Mouse (Mus musculus) CH12.LX (cell line): Measurements from ENCODE around the gene Prkab1. TPM values are rescaled to one million over a fixed set of nuclear protein-coding genes. Genes with fewer than 3 reads are reported as not detected.

Experiments used
- DNase-seq: peaks from one replicate; pipeline ENCODE4 v3.0.0-alpha.2; 2013; ENCODE audit errors: extremely low read depth
- H3K27ac ChIP-seq: 2 replicates; pipeline ENCODE4 v1.5.1; 2012; ENCODE audit warnings: low read depth, mild to moderate bottlenecking, control low read depth, moderate library complexity; ENCODE audit not compliant: insufficient read depth
- H3K27me3 ChIP-seq: replicated peaks from 2 replicates; pipeline ENCODE3; 2012; ENCODE audit warnings: inconsistent platforms
- H3K36me3 ChIP-seq, 2 experiments: replicated peaks in 1 of 2; 2 replicates each; pipeline versions ENCODE3 to v1.6.1; 2012; ENCODE audit warnings: inconsistent platforms in 1 of 2, low read length in 1 of 2, mild to moderate bottlenecking in 1 of 2, mixed read lengths in 1 of 2, moderate library complexity in 1 of 2; ENCODE audit not compliant: control insufficient read depth in 1 of 2, insufficient read depth in 1 of 2
- H3K4me1 ChIP-seq, 2 experiments: 2 replicates each; pipeline ENCODE4 v1.6.1; 2012; ENCODE audit warnings: inconsistent platforms in 1 of 2, moderate library complexity in 1 of 2; ENCODE audit not compliant: insufficient read depth in 2 of 2, control insufficient read depth in 1 of 2
- H3K4me2 ChIP-seq: 2 replicates; pipeline ENCODE4 v1.6.1; 2012; ENCODE audit warnings: low read depth, mild to moderate bottlenecking, control low read depth; ENCODE audit not compliant: poor library complexity, insufficient read depth, severe bottlenecking
- H3K4me3 ChIP-seq, 3 experiments: fragments of 150-350 bp in 1 of 3; sonication (generic) in 1 of 3; replicated peaks in 1 of 3; 2 replicates each; pipeline versions ENCODE3 to v1.5.1; 2011 to 2012; ENCODE audit warnings: low read depth in 2 of 3, low read length in 2 of 3, mild to moderate bottlenecking in 2 of 3, moderate library complexity in 2 of 3, control low read depth in 1 of 3, improper control_type of control experiment in 1 of 3, inconsistent platforms in 1 of 3, mixed read lengths in 1 of 3; ENCODE audit not compliant: poor library complexity in 1 of 3
- H3K79me2 ChIP-seq: replicated peaks from 2 replicates; pipeline ENCODE4 v1.6.1; 2012; ENCODE audit warnings: mild to moderate bottlenecking, moderate library complexity; ENCODE audit not compliant: control insufficient read depth, poor library complexity, insufficient read depth, severe bottlenecking; ENCODE audit errors: extremely low read depth
- H3K9ac ChIP-seq: 2 replicates; pipeline ENCODE4 v1.6.1; 2012; ENCODE audit warnings: low read depth, mild to moderate bottlenecking, control low read depth, moderate library complexity; ENCODE audit not compliant: insufficient read depth
- H3K9me3 ChIP-seq: replicated peaks from 2 replicates; pipeline ENCODE3; 2012; ENCODE audit warnings: low read length, inconsistent platforms, mixed read lengths
- CHD1 ChIP-seq: IDR thresholded peaks from 2 replicates; pipeline ENCODE4 v1.6.1; 2012; ENCODE audit warnings: low read depth, low read length, improper control_type of control experiment, inconsistent platforms
- CHD2 ChIP-seq: IDR thresholded peaks from 2 replicates; pipeline ENCODE4 v1.6.1; 2011; ENCODE audit warnings: low read length, improper control_type of control experiment
- CTCF ChIP-seq, 2 experiments: IDR thresholded peaks in 1 of 2; conservative IDR thresholded peaks in 1 of 2; 2 replicates each; pipeline ENCODE4 v1.5.1; 2011 to 2012; ENCODE audit warnings: low read depth in 2 of 2, low read length in 2 of 2, improper control_type of control experiment in 1 of 2, inconsistent platforms in 1 of 2, mild to moderate bottlenecking in 1 of 2, moderate library complexity in 1 of 2
- E2F4 ChIP-seq: IDR thresholded peaks from 2 replicates; pipeline ENCODE4 v1.6.1; 2011; ENCODE audit warnings: low read depth, low read length, improper control_type of control experiment; ENCODE audit not compliant: insufficient replicate concordance
- ELF1 ChIP-seq: IDR thresholded peaks from 2 replicates; pipeline ENCODE4 v1.6.1; 2014; ENCODE audit warnings: low read depth, mild to moderate bottlenecking, inconsistent platforms, low read length, improper control_type of control experiment
- EP300 ChIP-seq: IDR thresholded peaks from 2 replicates; pipeline ENCODE4 v1.6.1; 2011; ENCODE audit warnings: low read length, improper control_type of control experiment
- ETS1 ChIP-seq: conservative IDR thresholded peaks from 2 replicates; pipeline ENCODE4 v1.6.1; 2012; ENCODE audit warnings: low read depth, mild to moderate bottlenecking, inconsistent platforms, low read length, improper control_type of control experiment, moderate library complexity
- GABPA ChIP-seq: IDR thresholded peaks from 2 replicates; pipeline ENCODE4 v1.6.1; 2012; ENCODE audit warnings: low read depth, low read length, improper control_type of control experiment, inconsistent platforms; ENCODE audit not compliant: insufficient replicate concordance
- IRF4 ChIP-seq: IDR thresholded peaks from 2 replicates; pipeline ENCODE4 v1.6.1; 2014; ENCODE audit warnings: low read depth, mild to moderate bottlenecking, inconsistent platforms, low read length, improper control_type of control experiment
- KAT2A ChIP-seq: IDR thresholded peaks from 2 replicates; pipeline ENCODE4 v1.6.1; 2012; ENCODE audit warnings: low read length, improper control_type of control experiment, inconsistent platforms; ENCODE audit not compliant: insufficient replicate concordance
- MAFK ChIP-seq: IDR thresholded peaks from 2 replicates; pipeline ENCODE4 v1.6.1; 2011; ENCODE audit warnings: low read length, improper control_type of control experiment; ENCODE audit not compliant: insufficient replicate concordance
- MAZ ChIP-seq: IDR thresholded peaks from 2 replicates; pipeline ENCODE4 v1.6.1; 2012; ENCODE audit warnings: low read depth, mild to moderate bottlenecking, inconsistent platforms, low read length, improper control_type of control experiment, moderate library complexity
- MEF2A ChIP-seq: IDR thresholded peaks from 2 replicates; pipeline ENCODE4 v1.6.1; 2014; ENCODE audit warnings: low read depth, mild to moderate bottlenecking, inconsistent platforms, low read length, improper control_type of control experiment, borderline replicate concordance
- MXI1 ChIP-seq: IDR thresholded peaks from 2 replicates; pipeline ENCODE4 v1.6.1; 2011; ENCODE audit warnings: mild to moderate bottlenecking, low read depth, low read length, improper control_type of control experiment
- NELFE ChIP-seq: IDR thresholded peaks from 2 replicates; pipeline ENCODE4 v1.6.1; 2011; ENCODE audit warnings: low read depth, low read length, improper control_type of control experiment
- NRF1 ChIP-seq: IDR thresholded peaks from 2 replicates; pipeline ENCODE4 v1.6.1; 2014; ENCODE audit warnings: low read depth, mild to moderate bottlenecking, inconsistent platforms, low read length, improper control_type of control experiment, moderate library complexity
- PAX5 ChIP-seq: IDR thresholded peaks from 2 replicates; pipeline ENCODE4 v1.6.1; 2012; ENCODE audit warnings: low read length, inconsistent platforms, mixed read lengths
- POLR2A ChIP-seq: IDR thresholded peaks from 2 replicates; pipeline ENCODE4 v1.6.1; 2011; ENCODE audit warnings: low read depth, mild to moderate bottlenecking, improper control_type of control experiment, low read length
- RAD21 ChIP-seq: IDR thresholded peaks from 2 replicates; pipeline ENCODE4 v1.6.1; 2011; ENCODE audit warnings: low read depth, mild to moderate bottlenecking, low read length, improper control_type of control experiment, moderate library complexity
- RCOR1 ChIP-seq: conservative IDR thresholded peaks from 2 replicates; pipeline ENCODE4 v1.6.1; 2012; ENCODE audit warnings: low read depth, mild to moderate bottlenecking, inconsistent platforms, low read length, improper control_type of control experiment
- SIN3A ChIP-seq: IDR thresholded peaks from 2 replicates; pipeline ENCODE4 v1.6.1; 2012; ENCODE audit warnings: low read length, improper control_type of control experiment, inconsistent platforms
- SMC3 ChIP-seq: IDR thresholded peaks from 2 replicates; pipeline ENCODE4 v1.6.1; 2011; ENCODE audit warnings: low read depth, low read length, improper control_type of control experiment
- TBP ChIP-seq: conservative IDR thresholded peaks from 2 replicates; pipeline ENCODE4 v1.6.1; 2011; ENCODE audit warnings: low read depth, low read length, improper control_type of control experiment
- TCF12 ChIP-seq: IDR thresholded peaks from 2 replicates; pipeline ENCODE4 v1.6.1; 2014; ENCODE audit warnings: low read depth, mild to moderate bottlenecking, inconsistent platforms, low read length, improper control_type of control experiment
- USF1 ChIP-seq: IDR thresholded peaks from 2 replicates; pipeline ENCODE4 v1.6.1; 2014; ENCODE audit warnings: low read depth, mild to moderate bottlenecking, inconsistent platforms, low read length, improper control_type of control experiment
- USF2 ChIP-seq: conservative IDR thresholded peaks from 2 replicates; pipeline ENCODE4 v1.6.1; 2011; ENCODE audit warnings: low read depth, low read length, improper control_type of control experiment
- ZKSCAN1 ChIP-seq: IDR thresholded peaks from 2 replicates; pipeline ENCODE4 v1.6.1; 2012; ENCODE audit warnings: low read depth, inconsistent platforms, low read length, improper control_type of control experiment, borderline replicate concordance
- ZMIZ1 ChIP-seq: IDR thresholded peaks from 2 replicates; pipeline ENCODE4 v1.6.1; 2012; ENCODE audit warnings: low read depth, mild to moderate bottlenecking, inconsistent platforms, low read length, improper control_type of control experiment
- ZNF384 ChIP-seq: IDR thresholded peaks from 2 replicates; pipeline ENCODE4 v1.6.1; 2012; ENCODE audit warnings: low read depth, low read length, improper control_type of control experiment, inconsistent platforms
- dilution Hi-C: fragments of 300-500 bp; cut with MboI; formaldehyde crosslinking; loops from 2 replicates; pipeline ENCODE4 v1.14.3; 2020; ENCODE audit warnings: low sequenced_read_pairs; ENCODE audit not compliant: extremely low pct_unique_long_range_greater_than_20kb, extremely low pct_ligation_motif_present
- in situ Hi-C: fragments of 300-500 bp; cut with MboI; formaldehyde crosslinking; loops from 3 replicates; pipeline ENCODE4 v1.14.3; 2019; ENCODE audit warnings: low sequenced_read_pairs, low pct_ligation_motif_present, low pct_unique_long_range_greater_than_20kb, mixed read lengths
- polyA plus RNA-seq: library from polyadenylated mRNA; unstranded; fragments of >175 nt; gene quantifications from 2 replicates; pipeline ENCODE4 v1.2.1, GENCODE M21; 2012; ENCODE audit warnings: low read depth; ENCODE audit not compliant: insufficient read length
- total RNA-seq, 2 experiments: library from RNA; depleted of rRNA; stranded (reverse); fragments of 300-350 nt in 1 of 2; fragments of >200 nt in 1 of 2; gene quantifications; 2 replicates each; pipeline ENCODE4 v1.2.3; 2012 to 2014

Prkab1 gene
- total and polyA plus RNA-seq, 3 experiments: 20.1 to 26.8 (median 24.1) TPM

DNA sequence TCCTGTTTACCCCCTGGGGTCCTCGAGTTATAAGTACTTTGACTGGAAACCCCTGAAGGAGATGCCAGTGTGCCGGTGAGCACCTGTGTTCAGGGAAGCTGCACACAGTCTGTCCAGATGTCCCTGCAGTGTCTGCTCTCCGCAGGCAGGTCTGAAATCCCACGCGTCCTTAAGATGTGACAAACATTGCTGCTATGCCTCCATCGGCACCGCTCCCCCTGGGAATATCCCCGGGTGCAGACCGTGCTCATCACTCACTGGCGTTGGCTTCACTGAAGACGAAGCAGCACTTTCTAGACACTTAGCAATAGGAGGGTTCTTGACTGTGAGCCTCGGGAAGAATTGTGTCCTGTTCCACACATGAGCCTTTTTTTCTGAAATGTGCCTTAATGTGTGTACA is 37.0 kb downstream of the Prkab1 start:
- Histone ChIP-seq H3K27me3 (no peaks in the 10 kb centered on the region), H3K27ac (no peak overlapping the region; the same call in 1 of the 2 replicates), H3K4me2 (no peak overlapping the region), H3K9me3 (peaks cover 6% of the 10 kb centered on the region), H3K9ac (no peak overlapping the region), H3K79me2 (no peaks in the 10 kb centered on the region), H3K36me3 (peaks cover 51 to 93% of the 10 kb centered on the region in 2 experiments), H3K4me1 (peaks cover 5 to 34% of the 10 kb centered on the region in 2 experiments; a peak in 3 of 4 replicates), H3K4me3 (no peak overlapping the region)
- in situ Hi-C loops: no loop called here
- TF ChIP-seq ETS1: no peak
- TF ChIP-seq ZKSCAN1: no peak
- TF ChIP-seq SIN3A: no peak
- TF ChIP-seq ELF1: no peak
- no peak for TF ChIP-seq KAT2A
- TF ChIP-seq MEF2A: no peak
- no peak for TF ChIP-seq E2F4
- no peak for TF ChIP-seq TBP
- TF ChIP-seq MAFK: no peak
- no peak for TF ChIP-seq NRF1
- TF ChIP-seq CHD2: no peak
- TF ChIP-seq TCF12: no peak
- TF ChIP-seq RCOR1: no peak
- TF ChIP-seq EP300: no peak
- no peak for TF ChIP-seq RAD21
- TF ChIP-seq GABPA: no peak
- no peak for TF ChIP-seq PAX5
- dilution Hi-C loops: no loop called here
- DNase-seq: no peak

DNA sequence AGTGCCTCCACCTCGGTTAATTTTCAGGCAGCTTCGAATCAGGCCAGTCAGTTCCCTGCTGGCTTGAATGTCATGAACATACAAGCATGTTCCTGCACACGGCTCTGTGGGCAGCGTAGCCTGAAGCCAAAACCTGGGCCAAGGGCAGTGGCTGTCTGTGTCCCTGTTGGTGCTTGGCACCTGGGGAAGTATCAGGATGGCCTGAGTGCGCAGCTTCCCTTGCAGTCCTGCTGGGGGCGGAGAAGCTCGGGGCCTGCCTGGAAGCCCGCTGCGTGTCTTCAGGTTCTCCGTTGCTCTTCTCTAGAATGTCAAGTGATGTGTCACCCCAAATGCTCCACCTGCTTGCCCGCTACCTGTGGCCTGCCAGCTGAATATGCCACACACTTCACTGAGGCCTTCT is 39.2 kb downstream of the Prkab1 start:
- peaks cover 5 to 34% of the 10 kb centered on the region in 2 experiments; a peak in 3 of 4 replicates for H3K4me1 ChIP-seq
- H3K27ac ChIP-seq: no peak overlapping the region
- DNase-seq: no peak
- no peaks in the 10 kb centered on the region for H3K79me2 ChIP-seq
- no peak overlapping the region for H3K9ac ChIP-seq
- TF ChIP-seq TCF12 (no peak), POLR2A (no peak), KAT2A (no peak), ZNF384 (no peak), IRF4 (no peak), ZMIZ1 (no peak), USF2 (no peak), CTCF (conservative IDR thresholded peaks at IDR 0.05 in 1 of 2, IDR thresholded peaks at IDR 0.05 in 1 of 2; ENCODE audit: low read depth in 2 of 2, low read length in 2 of 2) (no peak), NELFE (no peak), CHD1 (no peak), USF1 (no peak), MXI1 (no peak), MAZ (no peak), EP300 (no peak), SIN3A (no peak), GABPA (no peak), SMC3 (no peak), ZKSCAN1 (no peak)
- no peak overlapping the region for H3K4me2 ChIP-seq
- dilution Hi-C loops (no loop called here), in situ Hi-C loops (no loop called here)
- peaks cover 52 to 90% of the 10 kb centered on the region in 2 experiments for H3K36me3 ChIP-seq
- H3K4me3 ChIP-seq: no peak overlapping the region
- no peaks in the 10 kb centered on the region for H3K9me3 ChIP-seq
- H3K27me3 ChIP-seq: no peaks in the 10 kb centered on the region
